Mouse (Mus musculus) left cerebral cortex, adult 2 months (tissue): ENCODE data around the gene Nr1h5. TPM values are rescaled to one million over a fixed set of nuclear protein-coding genes. Genes with fewer than 3 reads are reported as not detected.

Experiments used
- DNase-seq, 2 experiments: peaks; one replicate each; pipeline ENCODE4 v3.0.0; 2021 to 2022; ENCODE audit warnings: low spot score in 2 of 2, mixed read lengths in 1 of 2; ENCODE audit errors: extremely low spot score in 1 of 2
- H3K27ac ChIP-seq: fragments of 200-600 bp; 2 replicates; pipeline ENCODE4 v1.8.1; 2022
- H3K4me3 ChIP-seq: fragments of 200-600 bp; 2 replicates; pipeline ENCODE4 v1.8.1; 2022
- CTCF ChIP-seq: fragments of 200-600 bp; IDR thresholded peaks from 2 replicates; pipeline ENCODE4 v1.8.1; 2022; ENCODE audit warnings: antibody characterized with exemption, mild to moderate bottlenecking, moderate library complexity
- intact Hi-C: fragments of 180-260 bp; cut with DNase I; formaldehyde crosslinking; loops from one replicate; pipeline ENCODE4 v1.15.1; 2025
- total RNA-seq, 2 experiments: library from RNA; stranded (reverse); gene quantifications; 2 replicates each; pipeline ENCODE4 v1.2.3; 2021

Gene Nr1h5
- total RNA-seq, 2 experiments from 2014 or later, result not detected

DNA sequence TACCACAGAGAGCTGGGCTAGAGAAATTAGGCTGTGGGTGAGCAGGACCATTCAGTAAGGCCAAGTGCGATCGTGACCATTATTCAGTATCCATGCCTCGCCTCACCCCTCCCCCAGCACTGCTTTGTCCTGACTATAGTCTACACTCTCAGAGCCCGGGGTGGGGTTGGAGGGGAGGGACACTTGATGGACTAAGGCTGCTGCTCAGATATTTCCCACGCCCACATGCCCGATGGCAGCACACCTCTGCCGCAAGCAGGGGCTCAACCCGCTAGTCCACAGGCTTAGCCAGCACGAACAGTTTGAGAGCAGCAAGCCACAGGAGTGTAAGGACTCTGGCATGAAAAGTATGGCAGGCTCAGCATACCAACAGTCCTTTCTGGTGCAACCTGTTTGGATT lies 6.1 kb upstream of the Nr1h5 start:
- DNase-seq, result no peak
- Histone ChIP-seq H3K4me3 (no peak overlapping the region), H3K27ac (no peak overlapping the region)
- TF ChIP-seq CTCF, result no peak
- intact Hi-C loops, result no loop called here

DNA sequence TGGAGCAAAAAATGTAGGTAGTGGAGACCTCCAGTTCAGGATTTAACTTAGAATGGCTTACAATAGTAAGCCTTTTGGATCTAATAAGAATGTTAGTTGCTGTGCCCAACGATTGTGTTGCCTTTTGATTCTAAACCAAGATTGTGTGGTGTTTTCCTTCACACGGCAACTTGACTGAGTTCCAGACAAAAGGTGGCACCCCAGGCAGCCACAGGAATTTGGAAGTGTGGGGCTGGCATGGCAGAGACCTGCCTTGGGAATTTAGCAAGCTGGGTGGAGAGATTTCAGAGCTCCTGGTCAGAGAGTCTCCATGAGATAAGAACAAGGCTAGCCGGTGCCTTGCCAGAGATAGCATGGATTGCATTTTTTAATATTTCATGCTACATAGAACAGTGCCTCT lies 8.3 kb downstream of the Nr1h5 start:
- TF ChIP-seq CTCF, result no peak
- H3K4me3 ChIP-seq, result no peak overlapping the region
- no peak overlapping the region for H3K27ac ChIP-seq
- DNase-seq, result no peak
- intact Hi-C loops, result no loop called here

DNA sequence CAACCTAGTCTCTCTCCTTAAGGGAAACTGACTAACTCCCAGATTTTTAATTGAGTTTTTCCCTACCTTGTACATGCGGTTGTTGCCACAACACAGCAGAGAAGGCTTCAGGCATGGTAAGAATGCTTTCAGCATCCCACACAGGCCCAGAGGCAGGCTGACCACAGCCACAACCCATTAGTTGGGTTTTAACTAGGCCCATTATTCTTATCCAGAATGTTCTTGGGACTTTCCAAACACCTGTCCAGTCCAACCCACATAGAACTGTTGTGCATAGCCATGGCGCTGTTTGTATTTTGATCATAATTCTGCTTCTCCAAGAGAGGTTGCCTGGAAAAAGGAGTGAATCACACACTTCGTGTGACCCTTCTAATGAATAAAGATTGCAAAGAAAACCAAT lies 8.8 kb downstream of the Nr1h5 start:
- Histone ChIP-seq H3K4me3 (no peak overlapping the region), H3K27ac (no peak overlapping the region)
- intact Hi-C loops, result no loop called here
- no peak for TF ChIP-seq CTCF
- DNase-seq, result no peak

GRCm38 (mm10) chr3:102954476-102954875 lies 9.5 kb downstream of the Nr1h5 start:
- DNase-seq, result no peak
- no peak for TF ChIP-seq CTCF
- intact Hi-C loops, result no loop called here
- no peak overlapping the region for H3K27ac ChIP-seq
- no peak overlapping the region for H3K4me3 ChIP-seq

GRCm38 (mm10) chr3:102946861-102947260 lies 17.1 kb downstream of the Nr1h5 start:
- intact Hi-C loops, result no loop called here
- DNase-seq, result no peak
- TF ChIP-seq CTCF, result no peak
- H3K4me3 ChIP-seq, result no peak overlapping the region
- H3K27ac ChIP-seq, result no peak overlapping the region

GRCm38 (mm10) chr3:102946312-102946711 lies 17.6 kb downstream of the Nr1h5 start:
- intact Hi-C loops, result no loop called here
- TF ChIP-seq CTCF, result no peak
- Histone ChIP-seq H3K27ac (no peak overlapping the region), H3K4me3 (no peak overlapping the region)
- DNase-seq, result no peak

DNA sequence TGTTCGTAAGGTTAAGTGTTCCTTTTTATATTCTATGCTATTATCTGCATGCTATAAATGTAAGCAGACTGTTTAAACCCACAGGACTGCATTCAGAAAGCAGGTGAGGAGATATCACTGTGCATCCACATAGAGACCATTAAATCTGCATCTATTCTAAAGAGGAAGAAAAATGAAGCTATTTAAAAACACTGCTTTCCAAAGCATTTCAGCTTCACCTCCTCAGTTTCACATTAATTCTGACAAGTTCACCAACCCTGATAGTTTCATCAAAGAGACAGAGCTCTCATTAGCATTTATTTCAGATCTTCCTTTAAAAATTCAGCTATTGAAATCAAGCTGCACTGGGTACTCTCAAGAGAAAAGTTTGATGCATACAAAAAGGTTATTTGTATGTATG lies 25.8 kb downstream of the Nr1h5 start:
- no peak for DNase-seq
- Histone ChIP-seq H3K4me3 (no peak overlapping the region), H3K27ac (no peak overlapping the region)
- intact Hi-C loops, result no loop called here
- no peak for TF ChIP-seq CTCF

DNA sequence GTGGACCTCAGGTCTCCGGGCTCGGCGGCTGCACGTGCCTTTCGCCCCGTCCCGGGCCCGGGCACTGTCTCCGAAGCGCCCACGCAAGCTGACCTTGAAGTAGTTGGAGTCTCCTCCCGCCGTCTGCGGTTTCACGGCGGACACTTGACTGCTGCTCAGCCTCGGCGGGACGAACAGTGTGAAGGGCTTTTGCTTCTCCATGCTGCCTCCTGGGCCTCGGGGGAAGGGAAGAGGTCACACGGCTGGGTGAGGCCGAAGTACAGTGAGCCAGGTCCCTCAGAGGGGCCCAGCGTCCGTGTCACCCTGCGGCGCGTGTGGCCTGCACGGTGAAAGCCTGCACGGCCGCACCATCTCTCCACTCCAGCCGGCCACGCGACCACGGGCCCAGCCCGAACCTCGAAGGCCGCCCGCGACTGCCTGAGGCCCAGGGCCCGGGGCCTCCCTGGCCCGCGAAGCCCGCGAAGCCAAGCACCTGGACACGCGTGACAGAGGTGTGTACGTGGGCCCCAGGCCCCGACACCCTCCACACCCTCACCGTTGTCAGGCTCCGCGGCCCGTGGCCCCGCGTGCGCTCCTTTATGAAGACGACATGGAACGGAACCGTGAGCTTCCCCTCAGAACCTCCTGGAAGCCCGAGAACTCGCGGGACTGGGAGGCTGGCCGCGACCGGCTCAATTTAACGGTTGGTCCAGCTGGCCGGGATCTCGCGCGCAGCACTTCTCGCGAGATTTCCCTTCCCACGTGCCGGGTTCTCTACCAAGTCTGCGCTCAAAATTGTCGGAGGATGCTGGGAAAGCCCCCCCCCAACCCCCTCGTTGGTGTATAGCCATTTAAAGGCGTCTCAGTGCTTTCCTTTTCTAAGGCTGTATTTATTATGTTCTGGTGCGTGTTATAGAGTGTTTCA lies 28.2 kb downstream of the Nr1h5 start, which contains the start of gene Sycp1:
TSS of gene Sycp1 (minus strand) at position 650 of the 904 bp plus-strand sequence.
- intact Hi-C loops, result no loop called here
- no peak within 1 kb of the TSS for H3K27ac ChIP-seq
- no peak for TF ChIP-seq CTCF
- no peak for DNase-seq
- H3K4me3 ChIP-seq, result no peak within 1 kb of the TSS

GRCm38 (mm10) chr3:102899136-102899535 lies 64.8 kb downstream of the Nr1h5 start:
- Histone ChIP-seq H3K4me3 (no peak overlapping the region), H3K27ac (no peak overlapping the region)
- no peak for DNase-seq
- TF ChIP-seq CTCF, result no peak
- intact Hi-C loops, result no loop called here

Other genes starting within 250 kb of the Nr1h5 start
- gene Tspan2, start 229.6 kb downstream of the Nr1h5 start, total RNA-seq, result 10 to 100 TPM; 50.5 to 51.8 TPM
- gene Tshb, start 181.4 kb downstream of the Nr1h5 start, total RNA-seq, result not detected
- not detected for gene Sycp1, start 28.0 kb downstream of the Nr1h5 start, total RNA-seq
- gene Sike1, start 31.6 kb upstream of the Nr1h5 start, total RNA-seq, result 10 to 100 TPM; 69.9 to 78.3 TPM
- gene Csde1, start 56.3 kb upstream of the Nr1h5 start, total RNA-seq, result 100 to 1,000 TPM; 216 to 245 TPM
- 10 to 100 TPM; 60.0 to 69.0 TPM for gene Nras, start 94.2 kb upstream of the Nr1h5 start, total RNA-seq
- gene Ampd1, start 109.9 kb upstream of the Nr1h5 start, total RNA-seq, result not detected
- gene Dennd2c, start 138.5 kb upstream of the Nr1h5 start, total RNA-seq, result under 1 TPM; 0.40 to 0.41 TPM
- 10 to 100 TPM; 68.5 to 68.9 TPM for gene Bcas2, start 207.5 kb upstream of the Nr1h5 start, total RNA-seq